Mouse (Mus musculus) CD4-positive, CD25-positive, alpha-beta regulatory T cell, adult 2 months (primary cell): ENCODE measurements around the gene Kdm5a.

Experiments used
- DNase-seq: peaks from one replicate; pipeline ENCODE4 v3.0.0-alpha.2; 2012; ENCODE audit warnings: low read depth, low spot score

Kdm5a gene

DNA sequence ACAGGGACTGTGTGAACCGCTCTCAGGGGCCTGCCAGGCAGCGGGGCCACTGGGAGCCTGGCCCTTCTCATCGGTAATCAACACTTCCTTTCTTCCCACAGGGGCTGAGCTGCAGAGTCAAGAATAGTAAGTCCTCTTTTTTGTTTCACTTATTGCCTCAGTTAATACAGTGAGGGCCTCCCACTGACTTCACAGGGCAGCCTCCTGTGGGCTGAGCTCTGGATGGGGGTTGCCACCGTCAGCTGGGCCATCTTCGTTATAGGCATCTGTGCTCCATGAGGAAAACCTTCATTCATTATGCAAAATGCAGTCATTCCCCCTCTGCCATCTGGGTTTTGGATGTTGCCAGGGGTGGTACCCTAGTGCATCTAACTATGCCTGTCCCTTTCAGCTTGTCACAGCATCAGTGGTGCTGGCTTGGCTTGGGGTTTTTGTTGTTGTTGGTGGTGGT lies 108.1 kb downstream of the Kdm5a start:
- peak; percentile 16 for DNase-seq

DNA sequence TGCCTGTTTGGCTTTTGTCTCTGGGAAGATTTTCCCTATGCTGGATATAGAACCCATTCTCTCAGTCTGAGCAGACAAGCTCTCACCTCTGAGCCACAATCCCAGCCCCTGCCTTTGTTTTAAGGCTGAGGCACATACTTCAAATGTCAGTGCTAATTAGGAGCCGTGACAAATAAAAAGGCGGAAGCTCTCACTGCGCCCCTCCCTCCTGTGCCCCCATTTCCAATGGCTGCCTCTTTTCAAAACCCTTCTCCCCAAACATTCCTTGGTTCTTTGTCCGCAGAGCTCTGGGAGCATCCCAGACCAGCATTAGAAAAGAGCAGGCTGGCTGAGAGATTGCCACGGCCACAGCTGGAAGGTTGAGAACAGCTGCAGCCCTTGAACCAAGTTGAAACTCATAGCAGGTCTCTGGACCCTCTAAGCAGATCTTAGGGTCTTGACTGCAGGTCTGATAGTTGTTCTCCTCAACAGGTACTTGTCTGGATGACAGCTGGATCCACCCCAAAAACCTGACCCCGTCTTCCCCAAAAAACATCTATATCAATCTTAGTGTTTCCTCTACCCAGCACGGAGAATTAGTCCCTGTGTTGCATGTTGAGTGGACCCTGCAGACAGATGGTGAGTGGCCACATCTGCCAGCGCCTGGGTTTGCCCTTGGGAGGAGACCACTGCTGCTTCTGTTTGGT lies 108.7 kb downstream of the Kdm5a start:
- no peak for DNase-seq

DNA sequence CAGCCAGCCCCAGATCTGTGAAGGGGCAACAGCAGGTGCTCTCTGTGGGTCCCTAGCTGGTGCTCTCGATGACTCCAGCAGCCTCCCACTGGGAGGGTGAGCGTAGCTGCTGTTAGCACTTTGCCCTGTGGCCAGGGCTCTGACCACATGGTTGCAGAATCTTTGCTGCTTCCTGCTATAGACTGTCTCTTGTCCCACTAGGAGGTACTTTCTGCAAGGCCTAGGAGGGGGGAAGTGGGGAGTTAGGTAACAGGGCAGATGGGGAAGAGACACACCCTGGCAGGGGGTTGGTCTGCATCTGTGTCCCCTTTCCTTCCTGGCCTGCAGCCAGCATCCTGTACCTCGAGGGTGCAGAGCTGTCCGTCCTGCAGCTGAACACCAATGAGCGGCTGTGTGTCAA lies 109.5 kb downstream of the Kdm5a start:
- DNase-seq, result no peak

DNA sequence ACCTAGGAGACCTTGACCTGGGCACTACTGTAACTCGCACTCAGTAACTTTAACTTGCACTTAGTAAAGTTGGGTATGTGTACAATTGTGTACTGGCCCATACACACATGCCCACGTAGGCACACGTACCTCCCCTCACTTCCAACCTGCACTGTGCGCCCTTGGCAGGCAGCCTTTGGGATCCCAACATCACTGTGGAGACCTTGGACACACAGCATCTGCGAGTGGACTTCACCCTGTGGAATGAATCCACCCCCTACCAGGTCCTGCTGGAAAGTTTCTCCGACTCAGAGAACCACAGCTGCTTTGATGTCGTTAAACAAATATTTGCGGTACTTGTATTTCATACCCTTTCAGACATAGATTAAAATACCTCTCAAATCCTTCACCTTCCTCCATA lies 111.4 kb downstream of the Kdm5a start:
- DNase-seq, result no peak

DNA sequence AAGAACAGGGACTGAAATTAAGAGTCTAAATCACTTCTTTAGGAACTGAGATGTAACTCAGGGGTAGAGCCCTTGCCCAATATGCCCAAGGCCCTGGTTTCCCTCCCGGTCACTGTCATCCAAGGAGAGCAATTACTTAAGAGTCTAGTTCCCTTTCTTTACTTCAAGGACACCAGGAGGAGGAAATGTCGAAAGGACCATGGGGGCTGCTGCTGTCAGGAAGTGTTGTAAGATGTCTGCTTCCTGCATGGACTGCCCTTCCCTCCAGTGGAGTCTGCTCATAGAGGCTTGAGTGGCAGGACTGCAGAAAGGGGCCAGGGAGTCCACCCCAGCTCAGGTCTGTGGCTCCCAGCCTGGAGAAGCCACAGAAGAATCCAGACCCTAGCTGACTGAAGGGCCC lies 115.4 kb downstream of the Kdm5a start:
- no peak for DNase-seq

DNA sequence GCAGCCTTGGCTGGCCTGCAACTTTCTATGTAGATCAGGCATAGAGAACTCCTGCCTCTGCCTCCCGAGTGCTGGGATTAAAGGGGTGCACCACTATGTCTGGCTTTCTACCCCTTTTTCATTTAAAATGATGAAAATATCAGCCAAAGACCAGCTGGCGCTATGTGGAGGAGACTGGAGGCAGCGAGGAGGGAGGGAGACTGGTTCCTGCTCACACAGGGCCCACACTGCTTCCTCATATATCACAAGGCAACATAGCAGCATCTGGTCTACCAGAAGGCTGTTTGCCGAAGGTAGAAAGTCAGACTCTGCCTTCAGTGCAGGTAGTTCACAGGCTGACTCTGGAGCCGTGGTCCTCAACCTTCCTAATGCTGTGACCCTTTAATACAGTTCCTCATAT lies 116.4 kb downstream of the Kdm5a start:
- DNase-seq, result no peak

DNA sequence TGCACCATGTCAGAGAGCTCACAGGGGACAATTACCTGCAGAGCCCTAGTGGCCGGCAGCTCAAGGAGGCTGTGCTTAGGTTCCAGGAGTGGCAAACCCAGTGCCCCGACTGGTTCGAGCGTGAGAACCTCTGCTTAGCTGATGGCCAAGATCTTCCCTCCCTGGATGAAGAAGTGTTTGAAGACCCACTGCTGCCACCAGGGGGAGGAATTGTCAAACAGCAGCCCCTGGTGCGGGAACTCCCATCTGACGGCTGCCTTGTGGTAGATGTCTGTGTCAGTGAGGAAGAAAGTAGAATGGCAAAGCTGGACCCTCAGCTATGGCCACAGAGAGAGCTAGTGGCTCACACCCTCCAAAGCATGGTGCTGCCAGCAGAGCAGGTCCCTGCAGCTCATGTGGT lies 117.6 kb downstream of the Kdm5a start:
- DNase-seq, result peak; percentile 77

DNA sequence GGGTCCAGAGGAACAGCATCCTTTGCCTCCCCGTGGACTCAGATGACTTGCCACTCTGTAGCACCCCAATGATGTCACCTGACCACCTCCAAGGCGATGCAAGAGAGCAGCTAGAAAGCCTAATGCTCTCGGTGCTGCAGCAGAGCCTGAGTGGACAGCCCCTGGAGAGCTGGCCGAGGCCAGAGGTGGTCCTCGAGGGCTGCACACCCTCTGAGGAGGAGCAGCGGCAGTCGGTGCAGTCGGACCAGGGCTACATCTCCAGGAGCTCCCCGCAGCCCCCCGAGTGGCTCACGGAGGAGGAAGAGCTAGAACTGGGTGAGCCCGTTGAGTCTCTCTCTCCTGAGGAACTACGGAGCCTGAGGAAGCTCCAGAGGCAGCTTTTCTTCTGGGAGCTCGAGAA lies 118.1 kb downstream of the Kdm5a start:
- no peak for DNase-seq

DNA sequence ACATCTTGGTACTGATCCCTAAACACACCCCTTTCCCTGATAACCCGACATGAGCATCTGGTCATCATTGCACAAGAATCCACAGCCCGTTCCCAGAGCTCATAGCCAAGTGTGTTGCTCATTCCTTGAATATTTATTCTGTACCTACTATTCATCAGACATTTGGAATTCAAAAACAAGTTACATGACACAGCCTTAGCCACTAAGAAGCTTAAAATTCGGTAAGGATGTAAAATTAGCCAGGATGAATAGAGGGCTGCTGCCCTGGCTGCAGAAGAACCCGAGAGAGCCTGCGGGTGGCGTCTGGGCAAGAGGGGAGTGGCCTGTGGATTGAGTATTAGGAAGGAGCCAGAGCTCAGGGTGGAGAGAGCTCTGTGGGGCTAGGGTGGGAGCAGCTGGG lies 118.8 kb downstream of the Kdm5a start:
- DNase-seq, result no peak

DNA sequence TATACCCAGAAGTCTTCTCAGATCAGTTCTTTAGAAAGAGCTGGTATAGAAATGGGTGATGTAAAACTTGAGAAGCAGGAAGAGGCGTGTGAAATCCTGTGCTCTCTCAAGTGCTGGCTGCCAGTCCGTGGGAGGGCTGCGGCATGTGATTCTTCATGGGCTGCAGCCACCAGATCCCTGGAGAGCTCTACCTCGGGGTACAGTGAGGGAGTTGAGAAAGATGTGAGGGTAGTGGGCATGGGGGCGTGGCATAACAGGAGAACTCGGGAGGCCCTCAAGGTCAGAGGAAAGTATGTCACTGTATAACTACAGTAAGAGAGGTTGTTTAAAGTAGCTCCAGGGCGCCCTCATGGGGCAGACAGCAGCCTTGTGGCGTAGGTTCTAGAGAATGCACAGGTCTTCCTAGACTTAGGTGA lies 119.3 kb downstream of the Kdm5a start:
- DNase-seq, result peak; percentile 85

DNA sequence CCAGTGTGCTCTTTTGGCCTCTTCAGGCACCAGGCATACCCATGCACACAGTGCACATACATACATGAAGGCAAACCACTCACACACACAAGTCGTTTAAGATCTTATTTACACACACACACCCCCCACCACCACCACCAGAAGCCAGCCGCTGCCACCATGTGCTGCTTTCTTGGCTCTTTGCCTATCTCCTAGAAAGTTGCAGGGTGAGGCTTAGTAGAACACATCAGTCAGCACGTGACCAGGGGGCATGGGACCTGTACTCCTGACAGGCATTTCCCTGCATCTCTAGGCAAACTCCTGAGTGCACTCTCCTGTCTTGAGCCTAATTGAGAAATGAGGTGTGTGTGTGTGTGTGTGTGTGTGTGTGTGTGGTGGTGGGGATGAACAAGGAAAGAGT lies 121.1 kb downstream of the Kdm5a start:
- peak; percentile 39 for DNase-seq

DNA sequence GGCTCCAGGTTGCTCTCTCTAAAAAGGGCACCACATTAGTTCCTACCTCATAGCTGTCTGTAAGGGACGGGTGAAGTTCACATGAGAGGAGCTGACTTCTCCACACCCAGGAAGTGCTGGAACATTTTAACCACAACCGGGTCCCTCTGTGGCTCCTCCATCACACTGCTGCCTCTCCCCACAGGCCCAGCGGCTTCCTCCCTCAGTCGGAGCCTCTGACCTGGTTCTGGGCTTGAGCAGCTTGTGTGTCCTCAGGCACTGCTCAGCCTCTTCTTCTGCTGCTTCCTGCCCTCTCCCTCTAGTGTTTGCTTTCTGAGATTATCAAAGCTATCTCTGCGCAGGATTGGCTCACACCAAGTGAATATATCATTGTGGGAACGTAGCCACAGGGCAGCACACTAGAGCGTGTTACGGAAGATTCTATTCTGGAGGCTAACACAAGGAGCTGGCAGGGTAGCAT lies 122.2 kb downstream of the Kdm5a start:
- DNase-seq, result peak; percentile 72

DNA sequence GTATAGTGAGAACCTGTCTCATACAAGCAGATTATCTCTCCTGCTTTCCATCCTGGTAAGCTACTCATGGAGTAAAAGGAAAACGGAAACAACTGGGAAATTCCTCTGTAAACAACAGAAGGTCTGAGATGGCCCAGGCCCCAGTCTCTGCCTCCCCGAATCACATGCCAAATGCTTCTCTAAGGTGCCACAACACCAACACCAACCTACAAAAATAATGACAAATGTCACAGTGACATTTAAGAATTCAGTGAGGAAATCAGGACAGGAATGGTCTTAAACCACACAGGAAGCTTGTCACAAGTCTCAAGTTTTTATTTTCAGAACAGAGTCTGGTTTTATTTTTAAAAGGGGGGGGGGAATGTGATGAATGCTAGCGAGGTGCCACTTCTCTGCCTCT lies 124.7 kb downstream of the Kdm5a start:
- peak; percentile 65 for DNase-seq

DNA sequence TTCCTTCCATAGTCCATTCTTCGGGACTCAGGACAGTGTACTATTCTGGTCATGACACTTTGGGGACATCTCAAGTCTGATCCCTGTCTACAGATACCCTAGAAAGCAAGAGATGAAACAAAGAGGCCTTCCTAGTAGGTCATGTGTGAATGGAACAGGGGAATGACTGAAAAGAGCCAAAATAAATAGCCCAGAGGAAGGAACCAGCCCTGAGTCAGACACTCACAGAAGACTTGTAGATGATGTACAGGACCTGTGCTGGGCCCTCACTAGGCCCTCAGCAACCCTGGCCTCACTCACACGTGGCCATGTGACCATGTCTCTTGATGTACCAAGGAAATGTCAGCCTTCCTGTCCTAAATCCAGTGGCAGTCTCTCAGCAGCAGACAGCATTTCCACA lies 125.5 kb downstream of the Kdm5a start:
- no peak for DNase-seq

DNA sequence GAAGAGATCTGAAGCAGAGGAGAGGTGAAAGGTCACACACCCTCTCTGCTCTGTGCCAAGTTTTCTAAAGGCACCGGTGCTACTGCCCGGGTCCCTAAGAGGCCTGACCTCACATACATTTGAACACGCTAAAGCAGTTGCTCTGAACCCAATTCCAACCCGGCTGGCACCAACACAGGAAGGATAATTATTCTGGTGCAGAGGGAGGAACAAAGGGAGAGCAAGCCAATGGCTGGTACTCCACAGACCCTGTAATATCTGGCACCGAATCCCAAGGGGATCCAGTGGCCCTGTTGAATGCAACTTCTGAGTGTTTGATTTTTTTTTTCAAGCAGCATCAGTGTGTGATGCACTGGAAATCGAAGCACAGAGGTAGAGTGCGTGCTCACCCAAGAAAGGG lies 127.1 kb downstream of the Kdm5a start:
- DNase-seq, result no peak

DNA sequence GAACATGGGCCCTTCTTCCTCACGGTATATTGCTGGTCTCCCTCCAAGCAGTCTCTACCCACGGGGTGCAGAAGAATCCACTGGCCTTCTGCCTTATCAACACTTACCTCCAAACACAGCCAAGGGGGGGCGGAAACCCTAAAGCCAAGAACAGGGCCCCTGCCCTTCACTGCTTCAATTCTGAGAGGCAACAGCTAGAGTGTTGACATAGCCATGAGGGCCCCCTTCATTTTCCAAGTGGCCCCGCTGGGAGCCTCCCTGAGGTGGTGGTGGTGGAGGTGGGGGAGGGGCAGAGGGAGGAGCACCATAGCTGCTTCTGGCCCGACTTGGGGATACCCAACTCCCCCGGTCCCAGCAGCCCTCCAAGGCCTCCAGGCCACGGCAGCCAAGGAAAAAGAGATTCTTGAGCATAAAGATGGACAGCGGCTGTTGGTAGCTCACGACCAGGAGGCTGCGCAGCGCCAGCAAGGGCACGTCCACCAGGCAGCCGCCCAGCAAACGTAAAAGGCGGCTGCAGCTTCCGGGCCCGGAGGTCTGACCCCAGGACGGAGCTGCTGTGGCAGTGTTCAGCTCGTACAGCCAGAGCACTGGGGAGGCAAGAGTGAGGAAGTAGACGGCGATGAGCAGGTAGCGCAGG lies 128.1 kb downstream of the Kdm5a start:
- no peak for DNase-seq

DNA sequence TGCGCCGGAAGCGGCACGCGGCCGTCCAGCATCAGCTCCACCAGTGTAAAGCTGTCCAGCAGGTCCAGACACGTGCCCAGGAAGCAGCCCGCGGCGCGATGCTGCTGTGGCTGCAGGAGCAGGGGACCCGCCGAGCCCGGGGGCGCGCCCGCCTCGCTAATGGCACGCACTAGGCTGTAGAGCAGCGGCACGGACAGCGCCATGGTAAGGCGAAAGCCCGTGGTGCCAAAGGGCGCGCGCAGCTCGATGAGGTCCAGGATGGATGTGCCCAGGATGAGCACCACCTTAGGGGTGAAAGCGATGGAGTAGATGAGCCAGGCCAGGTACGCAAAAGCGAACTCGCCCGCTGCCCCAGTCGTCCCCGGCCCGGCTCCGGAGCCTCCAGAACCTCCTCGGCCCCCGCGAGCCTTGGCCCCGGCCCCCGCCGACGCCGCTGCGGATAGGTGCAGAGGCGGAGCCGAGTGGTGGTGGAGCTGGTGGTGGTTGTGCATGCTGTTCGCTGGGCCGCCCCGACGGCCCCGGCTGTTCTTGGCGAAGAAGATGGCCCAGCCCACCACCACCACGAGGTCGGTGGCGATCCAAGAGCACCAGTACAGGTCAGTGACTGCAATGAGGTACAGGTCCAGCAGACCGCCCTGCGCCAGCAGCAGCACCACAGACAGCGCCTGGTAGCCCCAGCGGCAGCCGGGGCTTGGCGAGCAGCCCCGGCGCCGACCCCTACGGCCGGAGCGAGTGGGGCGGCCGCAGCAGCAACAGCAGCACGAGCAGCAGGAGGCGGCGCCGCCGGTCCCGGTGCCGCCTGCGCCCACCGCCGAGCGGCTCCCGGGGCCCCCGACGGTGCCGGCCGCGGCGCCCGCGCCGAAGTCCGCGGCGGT lies 128.8 kb downstream of the Kdm5a start:
- peak; percentile 65 for DNase-seq

DNA sequence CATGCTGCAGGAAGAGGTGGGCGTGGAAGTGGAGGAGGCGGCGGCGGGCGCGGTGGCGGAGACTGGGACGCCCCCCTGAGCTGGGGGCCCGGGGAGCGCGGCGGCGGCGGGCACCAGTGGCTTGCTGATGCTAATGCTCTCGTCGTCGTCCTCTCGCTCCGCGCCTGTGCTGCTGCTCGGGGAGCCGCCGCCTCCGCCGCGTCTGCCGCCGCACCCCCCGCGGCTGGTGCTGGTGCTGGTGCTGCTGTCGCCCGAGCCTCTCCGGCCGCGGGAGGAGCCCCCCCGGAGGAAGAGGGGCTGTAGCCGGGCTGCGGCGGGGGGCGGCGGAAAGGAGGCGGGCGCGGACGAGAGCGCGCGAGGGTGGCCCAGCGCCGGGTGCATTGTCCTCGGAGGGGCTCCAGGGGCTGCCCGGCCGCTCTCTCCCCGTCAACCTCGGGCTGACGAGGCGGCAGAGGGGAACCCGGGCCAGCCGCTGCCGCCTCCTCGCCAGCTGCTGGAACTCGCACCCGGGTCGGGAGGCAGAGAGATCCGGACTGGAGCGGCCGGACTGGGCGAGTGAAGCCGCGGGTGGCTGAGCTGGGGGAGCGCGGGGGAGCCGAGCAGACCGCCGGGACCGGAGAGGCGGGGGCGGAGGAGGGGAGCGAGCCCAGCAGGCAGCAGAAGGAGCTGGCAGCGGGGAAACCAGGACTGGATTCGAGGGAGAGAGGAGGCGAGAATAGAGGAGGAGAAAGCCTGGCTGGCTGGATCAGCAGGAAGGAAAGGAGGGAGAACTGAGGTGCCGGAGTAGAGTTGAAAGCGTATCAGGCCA lies 129.7 kb downstream of the Kdm5a start, which contains the start of gene Tmem121b:
Gene Tmem121b (minus strand): TSS at position 434 of the 808 bp plus-strand sequence.
- DNase-seq, result peak; percentile 69
